Mouse (Mus musculus): ENCODE data around the gene Dapl1. TPM values are rescaled to one million over a fixed set of nuclear protein-coding genes. Genes with fewer than 3 reads are reported as not detected.
A peak's percentile ranks its signal among the peaks of the same experiment; 100 is the strongest.

Dapl1 gene
- polyA plus RNA-seq, 1 experiment from 2014 or later: 2.0 TPM

GRCm38 (mm10) chr2:59441681-59442080 lies 42.8 kb upstream of the Dapl1 start:
- ATAC-seq: no peak
- WGBS: 83% methylated on average over 5 of the region's 5 CpGs
- no peak overlapping the region for H3K4me3 ChIP-seq (ENCODE audit: low read depth, low read length)
- no peaks in the 10 kb centered on the region for H3K27me3 ChIP-seq (replicated peaks; ENCODE audit: control insufficient read depth, insufficient read depth, low read length)
- TF ChIP-seq CTCF (IDR thresholded peaks at IDR 0.05; ENCODE audit: low read depth): no peak
- no peak overlapping the region for H3K9ac ChIP-seq (ENCODE audit: low read depth, low read length)
- H3K36me3 ChIP-seq (ENCODE audit: control insufficient read depth, insufficient read depth): no peaks in the 10 kb centered on the region
- H3K27ac ChIP-seq (ENCODE audit: low read depth, low read length): no peak overlapping the region
- no peak overlapping the region for H3K4me2 ChIP-seq (replicated peaks; ENCODE audit: low read depth)
- H3K9me3 ChIP-seq (ENCODE audit: control insufficient read depth): no peaks in the 10 kb centered on the region
- H3K4me1 ChIP-seq (replicated peaks; ENCODE audit: control insufficient read depth, insufficient read depth, low read length): no peaks in the 10 kb centered on the region

GRCm38 (mm10) chr2:59446671-59447070 lies 37.8 kb upstream of the Dapl1 start:
- 74% methylated on average over 6 of the region's 6 CpGs for WGBS
- TF ChIP-seq CTCF (IDR thresholded peaks at IDR 0.05; ENCODE audit: low read depth): no peak
- Histone ChIP-seq H3K27me3 (replicated peaks; ENCODE audit: control insufficient read depth, insufficient read depth, low read length) (no peaks in the 10 kb centered on the region), H3K27ac (ENCODE audit: low read depth, low read length) (no peak overlapping the region), H3K4me1 (replicated peaks; ENCODE audit: control insufficient read depth, insufficient read depth, low read length) (no peaks in the 10 kb centered on the region), H3K4me2 (replicated peaks; ENCODE audit: low read depth) (no peak overlapping the region), H3K36me3 (ENCODE audit: control insufficient read depth, insufficient read depth) (no peaks in the 10 kb centered on the region), H3K9ac (ENCODE audit: low read depth, low read length) (no peak overlapping the region), H3K4me3 (ENCODE audit: low read depth, low read length) (no peak overlapping the region), H3K9me3 (ENCODE audit: control insufficient read depth) (no peaks in the 10 kb centered on the region)
- ATAC-seq: no peak

GRCm38 (mm10) chr2:59447712-59448111 lies 36.7 kb upstream of the Dapl1 start:
- ATAC-seq: no peak
- no peak for TF ChIP-seq CTCF (IDR thresholded peaks at IDR 0.05; ENCODE audit: low read depth)
- no peak overlapping the region for H3K4me3 ChIP-seq (ENCODE audit: low read depth, low read length)

GRCm38 (mm10) chr2:59448516-59448915 lies 35.9 kb upstream of the Dapl1 start:
- H3K27ac ChIP-seq (ENCODE audit: low read depth, low read length): no peak overlapping the region
- no peak overlapping the region for H3K9ac ChIP-seq (ENCODE audit: low read depth, low read length)
- no peak overlapping the region for H3K4me3 ChIP-seq (ENCODE audit: low read depth, low read length)
- H3K4me2 ChIP-seq (replicated peaks; ENCODE audit: low read depth): no peak overlapping the region
- no peaks in the 10 kb centered on the region for H3K36me3 ChIP-seq (ENCODE audit: control insufficient read depth, insufficient read depth)
- no peaks in the 10 kb centered on the region for H3K27me3 ChIP-seq (replicated peaks; ENCODE audit: control insufficient read depth, insufficient read depth, low read length)
- 98% methylated on average over 3 of the region's 3 CpGs for WGBS
- H3K4me1 ChIP-seq (replicated peaks; ENCODE audit: control insufficient read depth, insufficient read depth, low read length): no peaks in the 10 kb centered on the region
- no peaks in the 10 kb centered on the region for H3K9me3 ChIP-seq (ENCODE audit: control insufficient read depth)
- TF ChIP-seq CTCF (IDR thresholded peaks at IDR 0.05; ENCODE audit: low read depth): no peak
- ATAC-seq: no peak

More at GRCm38 (mm10) chr2:59447712-59448111, 36.7 kb upstream of the Dapl1 start:
- Histone ChIP-seq H3K4me1 (replicated peaks; ENCODE audit: control insufficient read depth, insufficient read depth, low read length) (no peaks in the 10 kb centered on the region), H3K9me3 (ENCODE audit: control insufficient read depth) (no peaks in the 10 kb centered on the region), H3K27ac (ENCODE audit: low read depth, low read length) (no peak overlapping the region), H3K27me3 (replicated peaks; ENCODE audit: control insufficient read depth, insufficient read depth, low read length) (no peaks in the 10 kb centered on the region), H3K9ac (ENCODE audit: low read depth, low read length) (no peak overlapping the region), H3K4me2 (replicated peaks; ENCODE audit: low read depth) (no peak overlapping the region), H3K36me3 (ENCODE audit: control insufficient read depth, insufficient read depth) (no peaks in the 10 kb centered on the region)
- 57% methylated on average over 2 of the region's 2 CpGs for WGBS

- WGBS: 66% methylated on average over 4 of the region's 4 CpGs
- Histone ChIP-seq H3K9me3 (ENCODE audit: control insufficient read depth) (no peaks in the 10 kb centered on the region), H3K27ac (ENCODE audit: low read depth, low read length) (no peak overlapping the region), H3K36me3 (ENCODE audit: control insufficient read depth, insufficient read depth) (no peaks in the 10 kb centered on the region), H3K4me3 (ENCODE audit: low read depth, low read length) (no peak overlapping the region), H3K4me1 (replicated peaks; ENCODE audit: control insufficient read depth, insufficient read depth, low read length) (no peaks in the 10 kb centered on the region), H3K4me2 (replicated peaks; ENCODE audit: low read depth) (no peak overlapping the region), H3K27me3 (replicated peaks; ENCODE audit: control insufficient read depth, insufficient read depth, low read length) (no peaks in the 10 kb centered on the region), H3K9ac (ENCODE audit: low read depth, low read length) (no peak overlapping the region)
- no peak for ATAC-seq
- TF ChIP-seq CTCF (IDR thresholded peaks at IDR 0.05; ENCODE audit: low read depth): no peak
Measured at GRCm38 (mm10) chr2:59448921-59449320, 35.5 kb upstream of the Dapl1 start.

- TF ChIP-seq CTCF (IDR thresholded peaks at IDR 0.05; ENCODE audit: low read depth): no peak
- H3K9ac ChIP-seq (ENCODE audit: low read depth, low read length): no peak overlapping the region
- ATAC-seq: peak; percentile 31; the same call in 1 of the 2 replicates
- no peaks in the 10 kb centered on the region for H3K27me3 ChIP-seq (replicated peaks; ENCODE audit: control insufficient read depth, insufficient read depth, low read length)
- 44% methylated on average over 2 of the region's 2 CpGs for WGBS
- no peaks in the 10 kb centered on the region for H3K36me3 ChIP-seq (ENCODE audit: control insufficient read depth, insufficient read depth)
- no peak overlapping the region for H3K27ac ChIP-seq (ENCODE audit: low read depth, low read length)
- no peaks in the 10 kb centered on the region for H3K9me3 ChIP-seq (ENCODE audit: control insufficient read depth)
- no peak overlapping the region for H3K4me2 ChIP-seq (replicated peaks; ENCODE audit: low read depth)
- no peaks in the 10 kb centered on the region for H3K4me1 ChIP-seq (replicated peaks; ENCODE audit: control insufficient read depth, insufficient read depth, low read length)
- H3K4me3 ChIP-seq (ENCODE audit: low read depth, low read length): no peak overlapping the region
Measured at GRCm38 (mm10) chr2:59451675-59452074, 32.8 kb upstream of the Dapl1 start.

GRCm38 (mm10) chr2:59452102-59452501 lies 32.4 kb upstream of the Dapl1 start:
- no peaks in the 10 kb centered on the region for H3K27me3 ChIP-seq (replicated peaks; ENCODE audit: control insufficient read depth, insufficient read depth, low read length)
- H3K4me3 ChIP-seq (ENCODE audit: low read depth, low read length): no peak overlapping the region
- H3K9me3 ChIP-seq (ENCODE audit: control insufficient read depth): no peaks in the 10 kb centered on the region
- H3K4me2 ChIP-seq (replicated peaks; ENCODE audit: low read depth): no peak overlapping the region
- no peak overlapping the region for H3K9ac ChIP-seq (ENCODE audit: low read depth, low read length)
- 75% methylated on average over 3 of the region's 3 CpGs for WGBS
- no peak for ATAC-seq
- H3K27ac ChIP-seq (ENCODE audit: low read depth, low read length): no peak overlapping the region
- H3K4me1 ChIP-seq (replicated peaks; ENCODE audit: control insufficient read depth, insufficient read depth, low read length): no peaks in the 10 kb centered on the region
- TF ChIP-seq CTCF (IDR thresholded peaks at IDR 0.05; ENCODE audit: low read depth): no peak
- H3K36me3 ChIP-seq (ENCODE audit: control insufficient read depth, insufficient read depth): no peaks in the 10 kb centered on the region
